Mouse (Mus musculus): ENCODE data around the gene Pole4. TPM values are rescaled to one million over a fixed set of nuclear protein-coding genes. Genes with fewer than 3 reads are reported as not detected.
"Not testable (repeated sequence)": the region's sequence is repeated elsewhere in the genome, so short reads cannot be mapped to it uniquely, and the experiment has no call there.

Pole4 gene
- total and polyA plus RNA-seq, 3 experiments, result 9.2 to 16.7 (median 15.5) TPM

GRCm38 (mm10) chr6:82640046-82640445, 65.1 kb downstream of the Pole4 start:
- H3K27me3 ChIP-seq (ENCODE audit: control insufficient read depth, insufficient read depth, low read length), result no peaks in the 10 kb centered on the region
- no peak overlapping the region for H3K9ac ChIP-seq (ENCODE audit: low read depth, low read length)
- H3K4me1 ChIP-seq (ENCODE audit: control insufficient read depth, insufficient read depth, low read length), result no peaks in the 10 kb centered on the region
- no peaks in the 10 kb centered on the region for H3K36me3 ChIP-seq (ENCODE audit: control insufficient read depth, insufficient read depth, low read length)
- H3K4me3 ChIP-seq, result no peak overlapping the region
- no peak overlapping the region for H3K27ac ChIP-seq
- 82% methylated on average over 4 of the region's 4 CpGs for WGBS
- intact Hi-C loops (cut with DNase I), result no loop called here
- TF ChIP-seq EP300 (IDR thresholded peaks at IDR 0.05; ENCODE audit: insufficient read depth, low read depth, low read length) (no peak), CTCF (IDR thresholded peaks at IDR 0.05) (no peak), POLR2A (IDR thresholded peaks at IDR 0.05; ENCODE audit: insufficient read depth, low read depth, low read length) (no peak)
- no peaks in the 10 kb centered on the region for H3K79me2 ChIP-seq (replicated peaks; ENCODE audit: control insufficient read depth, insufficient read depth, low read length)
- no peak for DNase-seq

- H3K27ac ChIP-seq; H3K79me2 ChIP-seq (replicated peaks; ENCODE audit: control insufficient read depth, insufficient read depth, low read length); H3K9ac ChIP-seq (ENCODE audit: low read depth, low read length); H3K36me3 ChIP-seq (ENCODE audit: control insufficient read depth, insufficient read depth, low read length); intact Hi-C loops (cut with DNase I); H3K4me3 ChIP-seq; H3K27me3 ChIP-seq (ENCODE audit: control insufficient read depth, insufficient read depth, low read length); DNase-seq; H3K4me1 ChIP-seq (ENCODE audit: control insufficient read depth, insufficient read depth, low read length): not testable (repeated sequence)
- WGBS, result 98% methylated on average over 7 of the region's 8 CpGs
Observed at GRCm38 (mm10) chr6:82625331-82625730, 79.8 kb downstream of the Pole4 start.

- no peak overlapping the region for H3K4me3 ChIP-seq
- no peak overlapping the region for H3K9ac ChIP-seq (ENCODE audit: low read depth, low read length)
- no peak overlapping the region for H3K27ac ChIP-seq
- TF ChIP-seq POLR2A (IDR thresholded peaks at IDR 0.05; ENCODE audit: insufficient read depth, low read depth, low read length), result no peak
- no peak for TF ChIP-seq EP300 (IDR thresholded peaks at IDR 0.05; ENCODE audit: insufficient read depth, low read depth, low read length)
- TF ChIP-seq CTCF (IDR thresholded peaks at IDR 0.05), result no peak
- intact Hi-C loops (cut with DNase I), result loop anchor here (5.0 kb wide), 1 partner anchor 626 kb away; no protein-coding TSS in a partner anchor
- H3K27me3 ChIP-seq (ENCODE audit: control insufficient read depth, insufficient read depth, low read length), result no peaks in the 10 kb centered on the region; the same call in 1 of the 2 replicates
- no peak for DNase-seq
- H3K79me2 ChIP-seq (replicated peaks; ENCODE audit: control insufficient read depth, insufficient read depth, low read length), result no peaks in the 10 kb centered on the region
- H3K36me3 ChIP-seq (ENCODE audit: control insufficient read depth, insufficient read depth, low read length), result no peaks in the 10 kb centered on the region
- 73% methylated on average over 4 of the region's 4 CpGs for WGBS
- no peaks in the 10 kb centered on the region for H3K4me1 ChIP-seq (ENCODE audit: control insufficient read depth, insufficient read depth, low read length)
Observed at GRCm38 (mm10) chr6:82613201-82613600, 92.0 kb downstream of the Pole4 start.

GRCm38 (mm10) chr6:82611049-82611448, 94.1 kb downstream of the Pole4 start:
- Histone ChIP-seq H3K79me2 (replicated peaks; ENCODE audit: control insufficient read depth, insufficient read depth, low read length) (no peaks in the 10 kb centered on the region), H3K27me3 (ENCODE audit: control insufficient read depth, insufficient read depth, low read length) (no peaks in the 10 kb centered on the region; the same call in 1 of the 2 replicates), H3K27ac (no peak overlapping the region), H3K4me1 (ENCODE audit: control insufficient read depth, insufficient read depth, low read length) (no peaks in the 10 kb centered on the region), H3K9ac (ENCODE audit: low read depth, low read length) (no peak overlapping the region), H3K4me3 (no peak overlapping the region), H3K36me3 (ENCODE audit: control insufficient read depth, insufficient read depth, low read length) (no peaks in the 10 kb centered on the region)
- DNase-seq, result no peak
- TF ChIP-seq POLR2A (IDR thresholded peaks at IDR 0.05; ENCODE audit: insufficient read depth, low read depth, low read length) (no peak), EP300 (IDR thresholded peaks at IDR 0.05; ENCODE audit: insufficient read depth, low read depth, low read length) (no peak), CTCF (IDR thresholded peaks at IDR 0.05) (no peak)
- intact Hi-C loops (cut with DNase I), result loop anchor here (5.0 kb wide), 1 partner anchor 624 kb away; no protein-coding TSS in a partner anchor
- 79% methylated on average over 9 of the region's 9 CpGs for WGBS

- WGBS, result 79% methylated on average over 7 of the region's 7 CpGs
- H3K9ac ChIP-seq (ENCODE audit: low read depth, low read length), result no peak overlapping the region
- intact Hi-C loops (cut with DNase I), result no loop called here
Observed at GRCm38 (mm10) chr6:82609339-82609926, 95.7 kb downstream of the Pole4 start.

GRCm38 (mm10) chr6:82608756-82609155, 96.4 kb downstream of the Pole4 start:
- H3K27me3 ChIP-seq (ENCODE audit: control insufficient read depth, insufficient read depth, low read length), result no peaks in the 10 kb centered on the region; the same call in 1 of the 2 replicates
- H3K4me1 ChIP-seq (ENCODE audit: control insufficient read depth, insufficient read depth, low read length), result no peaks in the 10 kb centered on the region
- no peaks in the 10 kb centered on the region for H3K79me2 ChIP-seq (replicated peaks; ENCODE audit: control insufficient read depth, insufficient read depth, low read length)
- no peak overlapping the region for H3K27ac ChIP-seq
- H3K9ac ChIP-seq (ENCODE audit: low read depth, low read length), result no peak overlapping the region
- WGBS, result 98% methylated on average over 4 of the region's 4 CpGs
- H3K36me3 ChIP-seq (ENCODE audit: control insufficient read depth, insufficient read depth, low read length), result no peaks in the 10 kb centered on the region
- H3K4me3 ChIP-seq, result no peak overlapping the region
- intact Hi-C loops (cut with DNase I), result no loop called here
- no peak for TF ChIP-seq CTCF (IDR thresholded peaks at IDR 0.05)
- DNase-seq, result no peak

More at GRCm38 (mm10) chr6:82609339-82609926, 95.7 kb downstream of the Pole4 start:
- DNase-seq, result no peak
- Histone ChIP-seq H3K4me1 (ENCODE audit: control insufficient read depth, insufficient read depth, low read length) (no peaks in the 10 kb centered on the region), H3K4me3 (no peak overlapping the region), H3K27me3 (ENCODE audit: control insufficient read depth, insufficient read depth, low read length) (no peaks in the 10 kb centered on the region; the same call in 1 of the 2 replicates), H3K27ac (no peak overlapping the region), H3K79me2 (replicated peaks; ENCODE audit: control insufficient read depth, insufficient read depth, low read length) (no peaks in the 10 kb centered on the region), H3K36me3 (ENCODE audit: control insufficient read depth, insufficient read depth, low read length) (no peaks in the 10 kb centered on the region)
- TF ChIP-seq CTCF (IDR thresholded peaks at IDR 0.05), result no peak
- no peak for TF ChIP-seq POLR2A (IDR thresholded peaks at IDR 0.05; ENCODE audit: insufficient read depth, low read depth, low read length)
- no peak for TF ChIP-seq EP300 (IDR thresholded peaks at IDR 0.05; ENCODE audit: insufficient read depth, low read depth, low read length)

Data from heart, adult 2 months (tissue).